Mouse (Mus musculus) erythroblast, embryonic 14.5 days (primary cell): ENCODE results near the gene Eid3.

Experiments
- GATA1 ChIP-seq: IDR thresholded peaks from 2 replicates; pipeline ENCODE4 v1.6.1; 2012; ENCODE audit warnings: low read length, inconsistent platforms, mixed read lengths
- TAL1 ChIP-seq: IDR thresholded peaks from 3 replicates; pipeline ENCODE4 v1.6.1; 2012; ENCODE audit warnings: low read length, inconsistent platforms, mixed read lengths

GRCm38 (mm10) chr10:82900546-82900945 is 34.1 kb downstream of the Eid3 start:
- TF ChIP-seq GATA1 (no peak), TAL1 (no peak)
